Mouse (Mus musculus) small intestine, adult 10 weeks (tissue): ENCODE measurements around the gene Tmtc2. TPM values are rescaled to one million over a fixed set of nuclear protein-coding genes. Genes with fewer than 3 reads are reported as not detected.

Experiments
- polyA plus RNA-seq: library from polyadenylated mRNA; stranded (reverse); fragments of 350-450 nt; fragmentation: Illumina TruSeq; extraction: RNeasy Lipid Tissue Mini Kit (QIAGEN cat#74804); gene quantifications from one replicate; pipeline ENCODE4 v1.2.3, GENCODE M21; 2014; ENCODE audit warnings: low replicate concordance

Gene Tmtc2
- 42.2 TPM for polyA plus RNA-seq

DNA sequence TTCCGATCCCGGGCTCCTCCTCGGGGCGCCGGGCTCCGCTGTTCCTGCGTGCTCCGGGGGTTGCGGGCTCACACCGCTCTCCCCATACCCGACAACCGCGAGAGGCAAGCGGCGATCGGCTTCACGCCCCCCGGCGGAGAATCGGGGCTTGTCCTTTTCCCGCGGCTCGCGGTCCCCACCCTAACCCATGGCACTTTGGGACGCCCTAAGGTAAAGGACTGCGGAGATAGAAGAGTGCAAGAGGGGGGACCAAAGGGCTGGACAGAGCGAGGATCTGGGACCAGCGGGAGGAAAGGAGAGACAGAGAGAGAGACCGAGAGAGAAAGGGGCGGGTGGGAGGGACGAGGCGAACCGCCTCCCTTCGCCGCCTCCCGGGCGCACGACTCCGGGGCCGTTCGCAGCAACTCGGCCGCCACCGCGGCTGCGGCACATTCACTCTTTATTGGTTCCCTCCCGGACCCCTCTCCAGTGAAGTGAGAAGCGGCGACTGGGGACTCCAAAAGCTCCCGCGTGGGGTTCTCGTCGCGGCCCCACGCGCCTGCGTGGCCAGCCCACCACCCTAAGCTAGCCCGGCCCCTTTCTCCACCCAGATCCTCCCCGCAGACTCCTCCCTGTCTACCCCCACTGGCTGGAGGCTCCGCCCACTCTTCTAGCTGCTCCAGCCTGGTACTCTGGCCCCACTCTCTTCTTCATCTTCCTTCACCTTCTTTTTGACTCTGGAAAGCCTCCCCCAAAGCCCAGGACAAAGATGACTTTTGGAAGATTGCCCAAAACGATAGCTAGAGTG is at the start of gene Tmtc2:
Tmtc2 (minus strand) TSS at position 544 of the 787 bp plus-strand sequence.

